Mouse (Mus musculus): ENCODE results near the gene Auts2. TPM values are rescaled to one million over a fixed set of nuclear protein-coding genes. Genes with fewer than 3 reads are reported as not detected.
A peak's percentile ranks its signal among the peaks of the same experiment; 100 is the strongest.

Auts2 gene
- total RNA-seq, 4 experiments from 2014 or later: 86.9 to 97.6 (median 89.2) TPM

DNA sequence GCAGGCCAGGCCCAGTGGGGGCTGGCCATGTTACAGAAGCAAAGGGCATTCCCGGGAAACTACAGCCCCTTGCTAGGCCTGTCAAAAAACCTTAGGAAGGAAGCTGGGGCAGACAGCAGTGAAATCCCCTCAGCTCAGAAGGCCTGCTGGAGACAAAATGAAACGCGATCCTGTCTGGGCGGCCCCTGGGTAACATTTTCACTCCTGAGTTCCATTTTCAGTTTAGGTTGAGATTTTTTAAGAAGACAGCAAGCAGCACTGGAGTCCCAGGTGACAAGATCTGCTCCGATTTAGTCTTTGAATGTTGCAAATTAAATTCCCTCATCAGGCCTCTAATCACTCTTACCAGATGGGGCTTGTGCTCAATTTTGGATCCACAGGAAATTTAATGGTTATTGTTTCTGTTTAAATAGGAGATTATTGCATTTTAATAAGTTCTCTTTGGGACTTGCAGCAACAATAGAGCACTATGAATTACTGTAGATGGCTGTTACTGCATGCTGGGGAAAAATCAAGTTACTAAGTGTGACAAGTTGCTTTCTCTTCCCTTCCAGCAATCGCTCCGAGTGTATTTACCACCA lies 594.5 kb downstream of the Auts2 start:
- DNase-seq (ENCODE audit: low spot score in 2 of 2): no peak

DNA sequence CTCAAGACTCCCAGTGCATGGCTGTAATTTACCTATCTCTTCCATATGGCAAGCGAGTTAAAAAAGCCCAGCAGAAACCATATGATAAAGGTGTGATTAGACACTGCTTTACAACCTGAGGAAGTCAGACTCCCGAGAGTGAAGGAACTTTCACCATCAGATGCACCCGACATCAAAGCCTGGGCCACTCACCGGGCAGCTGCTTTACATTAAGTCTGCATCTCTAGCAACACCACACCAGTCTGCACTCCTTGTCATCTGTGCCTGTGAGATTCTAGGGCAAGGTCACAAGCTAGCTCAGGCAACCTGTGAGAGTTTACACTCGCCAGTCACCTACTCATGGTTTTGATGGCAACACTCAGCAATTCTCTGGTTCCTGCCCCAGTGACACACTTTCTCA lies 596.3 kb downstream of the Auts2 start:
- no peak for DNase-seq (ENCODE audit: low spot score in 2 of 2)

DNA sequence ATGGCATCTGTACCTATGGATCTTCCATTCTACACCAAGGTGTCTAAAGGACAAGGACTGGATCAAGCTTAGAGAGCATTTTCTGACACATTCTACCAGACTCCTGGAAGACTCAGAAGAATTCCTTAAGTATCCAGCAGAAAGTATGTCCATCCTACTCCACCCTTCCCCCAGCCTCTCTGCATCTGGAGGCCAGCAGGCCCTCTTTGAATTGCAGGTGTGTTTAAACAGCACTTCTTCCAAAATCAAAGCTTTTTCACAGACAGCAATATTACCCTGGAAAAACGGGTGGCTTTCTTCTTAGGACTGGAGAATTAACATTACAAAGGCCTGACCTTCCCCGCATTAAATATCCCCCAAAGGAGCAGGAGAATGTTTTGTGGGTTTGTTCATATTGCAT lies 598.4 kb downstream of the Auts2 start:
- DNase-seq (ENCODE audit: low spot score in 2 of 2): no peak

DNA sequence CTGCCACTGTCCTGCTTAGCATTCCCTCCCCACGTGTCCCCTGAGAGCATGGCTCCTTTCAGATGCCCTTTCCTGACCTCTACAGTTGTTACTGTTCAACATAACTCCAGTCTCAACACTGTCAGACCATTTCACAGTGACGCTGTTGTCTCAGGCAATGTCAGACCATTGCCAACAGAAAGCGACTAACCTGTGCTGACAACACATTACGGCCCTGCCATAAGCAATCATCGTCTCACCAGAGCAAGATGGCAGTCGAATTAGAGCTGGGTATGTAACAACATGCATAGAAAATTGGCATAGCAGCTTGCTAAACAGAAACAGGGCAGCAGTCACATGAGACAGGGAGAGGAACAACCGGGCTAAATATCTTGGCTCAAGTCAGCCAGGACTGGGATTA lies 614.4 kb downstream of the Auts2 start:
- no peak for DNase-seq (ENCODE audit: low spot score in 2 of 2)

DNA sequence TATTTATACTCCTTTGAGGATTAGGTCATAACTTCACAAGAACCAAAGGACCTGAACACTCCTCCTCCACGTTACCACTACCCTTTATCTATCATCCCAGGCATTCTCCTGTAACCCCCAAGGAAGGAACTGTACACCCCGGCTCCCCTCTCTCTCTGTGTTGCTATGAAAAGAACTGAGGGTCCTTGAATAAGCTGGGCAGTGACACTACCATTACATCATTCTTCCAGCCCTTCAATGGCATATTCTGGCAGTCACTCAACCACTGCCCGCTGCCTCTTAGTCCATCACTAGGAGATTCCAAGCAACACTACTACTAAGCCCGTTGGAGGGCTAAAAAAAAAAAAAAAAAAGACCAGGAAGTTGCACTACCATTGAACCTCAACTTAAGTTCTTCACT lies 620.4 kb downstream of the Auts2 start:
- no peak for DNase-seq (ENCODE audit: low spot score in 2 of 2)

DNA sequence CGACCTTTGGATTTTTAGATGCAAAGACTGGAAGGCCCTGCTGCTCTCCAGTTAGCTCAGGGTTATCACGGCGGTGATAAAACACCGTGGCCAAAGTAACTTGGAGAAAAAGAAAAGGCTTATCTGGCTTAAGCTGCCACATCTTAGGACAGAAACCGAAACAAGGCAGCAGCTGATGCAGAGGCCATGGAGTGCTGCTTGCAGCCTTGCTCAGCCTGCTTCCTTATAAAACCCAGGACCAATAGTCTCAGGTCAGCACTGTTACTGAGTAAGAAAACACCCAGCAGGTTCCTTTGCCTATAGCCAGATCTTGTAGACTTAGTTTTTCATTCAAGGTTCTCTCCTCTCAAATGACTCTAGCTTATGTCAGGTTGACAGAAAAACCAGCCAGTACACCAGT lies 621.0 kb downstream of the Auts2 start:
- no peak for DNase-seq (ENCODE audit: low spot score in 2 of 2)

DNA sequence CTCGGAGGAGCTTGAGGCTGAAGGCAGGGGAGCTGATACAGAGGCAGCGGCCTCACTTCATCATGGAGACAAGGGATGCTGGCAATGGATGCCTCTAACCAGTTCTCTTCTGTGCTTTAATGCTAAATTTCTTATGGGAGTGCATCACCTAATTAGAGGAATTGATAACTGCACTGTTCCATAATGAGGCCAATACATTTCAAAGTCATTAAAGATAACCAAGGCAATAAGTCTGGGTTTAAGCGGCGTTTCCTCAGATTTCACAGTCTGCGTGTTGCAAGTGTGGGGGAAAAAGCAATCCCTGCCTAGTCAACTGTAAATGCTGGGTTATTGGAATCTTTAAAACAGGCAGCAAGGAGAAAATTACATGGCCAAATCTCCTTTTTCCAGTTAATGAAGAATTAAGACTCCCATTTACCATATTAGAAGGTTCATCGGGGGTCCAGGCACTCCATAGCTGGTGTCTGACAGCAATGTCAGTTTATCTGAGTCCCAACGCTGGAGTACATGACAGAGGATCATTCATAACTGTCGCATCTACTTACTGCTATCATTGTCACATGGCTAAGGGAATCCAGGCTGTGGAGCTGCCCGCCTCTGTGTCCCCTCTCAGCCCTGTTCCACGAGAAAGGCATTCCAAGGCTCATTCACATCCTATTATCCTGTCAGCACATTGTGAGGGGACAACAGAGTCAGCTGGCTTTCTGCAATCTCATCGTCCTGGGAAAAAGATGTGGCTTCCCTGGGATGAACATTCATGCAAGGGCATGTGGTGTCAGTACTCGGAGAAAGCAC lies 623.0 kb downstream of the Auts2 start:
- no peak for DNase-seq (ENCODE audit: low spot score in 2 of 2)

DNA sequence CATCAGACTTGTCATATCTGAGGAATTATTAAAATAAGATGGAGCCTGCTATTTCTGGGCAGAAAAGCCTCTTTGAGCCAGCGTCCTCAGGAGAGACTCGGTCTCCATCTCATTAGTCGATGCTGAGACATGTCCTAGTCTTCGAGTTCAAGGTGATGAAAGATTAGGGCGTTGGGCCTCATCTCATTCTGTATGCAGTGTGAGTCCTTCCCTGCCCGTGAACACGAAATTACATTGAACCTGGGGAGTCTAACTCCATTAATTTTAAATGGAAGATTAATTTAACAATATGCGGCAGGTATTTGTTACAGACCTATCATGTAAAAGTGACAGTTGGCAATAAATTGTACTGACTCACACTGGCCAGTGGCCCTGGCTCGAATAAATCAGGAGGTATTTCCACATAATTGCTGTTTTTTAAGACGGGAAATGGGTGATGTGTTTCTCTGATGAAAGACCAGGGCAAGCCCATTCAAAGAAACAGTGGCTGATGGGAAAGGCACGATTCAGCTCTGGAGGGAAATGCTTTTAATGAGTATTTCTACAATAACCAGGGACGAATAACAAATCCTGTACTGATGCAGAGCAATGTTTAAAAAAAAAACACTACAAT lies 626.2 kb downstream of the Auts2 start:
- DNase-seq (ENCODE audit: low spot score in 2 of 2): no peak

DNA sequence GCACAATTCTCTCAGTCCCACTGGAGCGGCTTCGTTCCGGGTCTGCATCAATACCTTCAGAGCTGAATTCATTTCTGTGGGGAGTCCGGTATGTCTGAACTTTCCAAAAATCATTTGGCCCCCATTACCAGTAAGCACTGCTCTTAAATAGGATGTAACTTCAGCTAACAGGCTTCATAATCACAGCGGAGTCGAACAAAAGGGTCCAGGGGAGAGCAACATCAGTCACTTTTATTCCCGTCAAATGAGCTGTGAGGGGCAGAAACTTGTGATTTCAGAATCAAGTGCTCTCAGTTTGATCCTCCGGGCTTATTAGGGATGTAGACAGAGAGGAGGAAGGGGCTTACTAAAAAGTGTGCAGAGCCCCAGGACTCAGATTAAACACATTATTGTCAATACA lies 629.6 kb downstream of the Auts2 start:
- DNase-seq (ENCODE audit: low spot score in 2 of 2): no peak

DNA sequence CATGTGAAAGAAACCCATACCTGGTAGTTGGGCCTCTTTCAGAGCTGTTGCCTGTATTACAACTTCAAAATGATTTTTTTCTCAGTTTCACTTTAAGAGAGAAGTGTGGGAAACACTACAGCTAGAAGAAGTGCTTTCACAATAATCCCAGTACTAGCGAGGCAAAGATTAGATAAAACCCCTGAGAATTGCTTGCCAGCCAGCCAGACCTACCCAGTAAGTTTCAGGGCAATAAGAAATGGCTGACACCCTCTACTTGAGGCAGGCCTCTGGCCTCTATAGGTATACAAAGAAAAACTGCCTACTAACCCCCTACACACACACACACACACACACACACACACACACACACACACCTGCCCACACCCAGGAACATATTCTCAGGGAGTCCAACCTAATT lies 630.2 kb downstream of the Auts2 start:
- no peak for DNase-seq (ENCODE audit: low spot score in 2 of 2)

DNA sequence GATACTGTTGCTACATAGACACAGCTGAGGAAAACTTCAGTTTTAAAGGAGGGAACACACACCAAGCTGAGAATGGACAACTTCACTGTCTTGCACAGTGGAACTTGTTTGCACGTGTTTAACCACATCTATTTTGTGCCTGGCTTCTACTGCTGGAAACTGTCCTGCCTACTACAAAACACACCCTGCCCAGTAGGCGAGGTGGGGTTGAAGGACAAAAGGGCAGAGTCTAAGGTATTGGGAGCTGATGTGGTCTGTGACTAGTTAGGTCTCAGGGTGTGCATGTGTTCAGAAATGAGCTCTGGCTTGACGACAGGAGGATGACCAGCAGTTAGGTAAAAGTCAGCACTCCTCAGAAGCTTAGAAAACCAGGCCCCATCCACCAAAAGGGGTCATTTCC lies 636.8 kb downstream of the Auts2 start:
- DNase-seq (ENCODE audit: low spot score in 2 of 2): no peak

DNA sequence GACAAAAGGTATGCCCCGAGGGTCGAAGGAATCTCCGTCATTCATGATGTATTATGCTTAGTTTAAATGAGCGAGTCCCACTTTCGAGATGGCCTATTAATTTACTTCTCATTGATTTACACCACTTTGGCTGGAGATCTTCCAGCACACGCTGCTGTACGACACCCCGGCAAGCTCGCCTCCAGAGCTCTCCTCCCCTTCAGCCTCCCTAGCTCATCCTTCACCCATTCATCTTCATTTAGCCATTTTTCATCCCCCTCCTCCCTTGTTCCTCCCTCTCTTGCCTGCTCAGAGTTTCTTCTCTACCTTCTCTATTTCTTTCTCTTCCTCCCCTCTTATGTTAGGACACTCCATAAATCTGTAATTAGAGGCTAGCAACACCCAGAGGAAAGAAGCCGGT lies 638.7 kb downstream of the Auts2 start:
- no peak for DNase-seq (ENCODE audit: low spot score in 2 of 2)

DNA sequence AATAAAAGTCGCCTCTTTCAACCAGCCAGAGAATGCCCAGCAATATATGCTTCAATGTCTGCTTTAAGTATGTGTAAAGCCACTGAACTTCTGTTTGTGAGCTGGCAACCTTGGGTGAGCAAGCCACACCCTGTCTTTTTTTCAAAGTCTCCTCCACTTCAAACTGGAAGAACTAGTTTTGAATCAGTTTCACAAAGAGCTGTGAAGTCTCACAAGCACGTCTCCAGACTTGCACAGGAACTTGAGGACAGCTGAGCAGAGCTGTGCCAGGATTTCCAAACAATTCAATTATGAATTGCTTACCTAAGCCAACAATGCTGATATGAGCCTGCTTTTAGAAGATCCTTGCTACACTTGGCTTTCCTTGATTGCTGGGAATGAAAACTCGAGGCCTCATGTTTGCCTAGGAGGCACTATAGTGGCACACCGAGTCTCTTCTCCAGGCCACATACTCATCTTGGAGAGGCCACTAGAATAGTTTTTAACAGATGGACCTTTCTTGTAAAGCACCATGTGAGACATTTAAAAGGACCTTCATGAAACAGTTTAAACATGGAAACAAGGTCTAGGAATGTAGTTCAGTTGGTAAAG lies 645.0 kb downstream of the Auts2 start:
- DNase-seq (ENCODE audit: low spot score in 2 of 2): no peak

DNA sequence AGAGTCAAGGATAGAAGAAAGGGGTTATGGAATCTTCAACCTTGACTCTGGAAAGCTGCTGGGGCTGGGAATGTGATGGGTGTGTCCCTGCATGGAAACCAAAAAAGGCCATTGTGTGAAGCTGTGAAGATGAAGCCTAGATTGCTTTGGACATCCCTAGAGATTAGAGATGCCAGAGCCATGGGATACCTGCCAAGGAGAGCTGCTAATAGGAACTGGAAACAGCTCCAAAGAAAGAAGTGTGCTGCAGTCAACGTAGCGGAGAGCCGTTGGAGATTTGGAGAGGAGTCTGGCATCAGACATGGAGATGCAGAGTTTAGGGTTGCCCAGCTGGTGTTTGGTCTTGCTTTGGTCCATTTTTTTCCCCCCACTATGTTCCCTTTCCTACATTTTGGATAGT lies 656.5 kb downstream of the Auts2 start:
- DNase-seq (ENCODE audit: low spot score in 2 of 2): no peak

DNA sequence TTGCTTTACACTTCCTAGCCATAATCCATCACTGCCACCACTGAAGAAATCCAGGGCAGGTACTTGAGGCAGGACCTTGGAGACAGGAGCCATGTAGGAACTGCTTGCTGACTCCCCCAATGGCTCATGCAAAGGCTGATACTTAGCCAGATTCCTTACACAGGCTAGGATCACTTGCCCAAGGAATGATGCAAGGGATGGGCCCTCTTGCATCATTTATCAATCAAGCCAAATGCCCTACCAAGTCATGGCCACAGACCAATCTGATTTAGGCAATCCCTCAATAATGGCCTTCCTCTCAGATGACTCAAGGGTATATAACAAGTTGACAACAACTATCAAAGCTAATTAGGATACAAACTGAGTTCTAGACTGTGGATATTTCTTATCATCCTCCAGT lies 666.6 kb downstream of the Auts2 start:
- no peak for DNase-seq (ENCODE audit: low spot score in 2 of 2)

DNA sequence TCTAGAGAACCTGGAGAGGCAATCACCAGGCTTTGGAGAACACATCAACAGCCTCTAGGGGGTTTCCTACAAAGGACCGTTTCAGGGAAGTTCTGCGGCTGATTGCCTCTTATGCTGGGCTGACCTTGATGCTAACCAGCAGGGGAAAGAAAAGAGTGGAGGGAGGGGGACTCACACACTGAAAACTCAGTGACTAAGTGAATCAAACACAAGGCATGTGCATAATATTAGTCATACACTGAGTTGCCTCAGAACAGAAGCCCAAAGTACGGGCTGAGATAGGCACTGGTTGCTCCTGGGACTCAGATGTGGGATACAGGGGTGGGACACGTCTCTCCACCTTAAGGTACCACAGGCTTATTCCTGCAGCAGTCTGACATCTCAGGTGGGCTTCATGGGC lies 667.2 kb downstream of the Auts2 start:
- no peak for DNase-seq (ENCODE audit: low spot score in 2 of 2)

DNA sequence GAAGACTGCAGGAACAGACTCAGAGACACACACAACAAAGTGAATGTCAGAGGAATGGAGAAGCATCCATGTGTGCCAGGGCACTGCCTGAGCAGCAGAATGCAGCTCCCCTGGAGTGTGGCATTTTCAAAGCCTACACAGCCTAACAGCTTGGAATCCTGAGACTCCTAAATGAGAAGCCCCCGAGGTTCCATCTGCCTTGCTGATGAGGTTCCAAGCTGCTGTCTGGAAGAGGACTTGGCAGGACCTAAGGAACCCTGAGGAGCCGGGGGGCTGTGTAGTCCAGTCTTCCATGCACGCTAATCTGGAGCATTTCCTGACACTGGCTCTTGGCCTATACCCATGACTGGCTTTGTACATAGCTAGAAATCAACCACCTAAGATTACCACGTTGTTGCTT lies 670.0 kb downstream of the Auts2 start:
- peak in 1 of 2 experiments; percentile 41 for DNase-seq (ENCODE audit: low spot score in 2 of 2)

DNA sequence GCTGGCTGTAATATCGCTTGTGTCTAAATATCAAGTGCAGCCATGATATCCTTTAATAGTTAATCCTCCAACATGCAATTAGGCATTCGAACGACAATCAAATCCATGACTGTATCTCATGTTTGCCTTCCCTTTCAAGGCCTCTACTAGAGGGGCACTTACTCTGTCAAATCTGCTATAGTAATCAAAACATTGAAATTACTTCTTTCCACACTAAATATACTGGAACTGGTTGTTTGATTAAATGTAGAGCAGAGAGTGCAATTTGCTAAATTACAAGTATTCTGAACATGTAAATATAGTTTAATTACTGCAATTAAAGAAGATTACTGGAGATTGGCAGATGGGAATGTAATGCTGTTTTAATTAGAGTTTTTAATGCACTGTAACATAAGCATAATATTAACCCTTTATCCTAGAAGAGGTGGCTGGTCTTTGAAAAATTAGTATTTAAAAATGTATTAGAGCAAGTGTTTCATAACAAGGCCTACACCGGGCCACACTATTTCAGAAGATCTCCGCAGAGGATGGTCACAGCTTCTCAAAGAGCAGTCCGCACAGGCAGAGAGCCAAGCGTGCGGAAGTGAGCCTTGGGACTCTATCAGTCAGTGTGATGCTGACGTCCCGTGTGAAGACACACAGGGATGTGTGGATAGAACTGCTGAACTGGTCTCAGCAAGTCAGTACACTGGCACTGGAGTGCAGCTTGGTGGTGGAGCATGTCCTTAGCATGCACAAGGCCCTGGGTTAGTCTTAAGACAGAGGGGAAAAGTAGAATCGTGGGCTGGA lies 673.2 kb downstream of the Auts2 start:
- no peak for DNase-seq (ENCODE audit: low spot score in 2 of 2)

DNA sequence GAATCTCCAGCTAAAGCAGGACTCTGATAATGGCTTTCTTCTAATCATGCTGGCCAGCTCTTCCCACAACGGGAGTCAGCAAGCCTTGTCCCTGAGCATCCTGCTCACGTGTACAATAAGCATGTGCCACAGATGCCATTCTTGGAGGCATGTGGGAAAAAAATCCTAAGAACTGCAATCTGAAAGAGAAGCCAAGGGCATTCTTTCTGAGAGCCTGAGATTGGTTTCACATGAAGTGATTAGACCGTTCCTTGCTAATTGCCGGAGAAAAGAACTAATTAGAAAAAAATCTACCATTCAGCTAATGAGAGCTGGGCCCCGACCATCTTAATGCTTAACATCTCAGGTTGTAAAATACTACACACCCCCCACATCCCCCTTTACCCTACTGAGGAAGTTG lies 677.9 kb downstream of the Auts2 start:
- no peak for DNase-seq (ENCODE audit: low spot score in 2 of 2)

DNA sequence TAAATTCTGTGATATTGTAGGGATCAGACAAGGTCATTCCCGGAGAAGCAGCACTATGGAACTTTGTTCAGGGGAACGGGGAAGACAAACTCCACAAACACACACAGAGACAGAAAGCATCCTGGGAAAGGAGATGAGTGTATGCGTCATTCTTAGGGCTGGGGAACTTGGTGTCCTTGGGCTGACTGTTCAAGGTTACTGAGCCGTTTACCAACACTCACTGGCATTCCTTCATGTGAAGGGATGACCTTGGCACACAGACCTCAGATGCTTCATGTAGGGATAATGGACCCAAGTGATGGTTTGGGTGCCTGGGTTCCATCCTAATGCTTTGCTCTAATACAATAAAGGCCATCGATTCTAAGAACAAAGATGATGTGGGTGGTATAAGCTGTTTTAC lies 685.2 kb downstream of the Auts2 start:
- no peak for DNase-seq (ENCODE audit: low spot score in 2 of 2)

DNA sequence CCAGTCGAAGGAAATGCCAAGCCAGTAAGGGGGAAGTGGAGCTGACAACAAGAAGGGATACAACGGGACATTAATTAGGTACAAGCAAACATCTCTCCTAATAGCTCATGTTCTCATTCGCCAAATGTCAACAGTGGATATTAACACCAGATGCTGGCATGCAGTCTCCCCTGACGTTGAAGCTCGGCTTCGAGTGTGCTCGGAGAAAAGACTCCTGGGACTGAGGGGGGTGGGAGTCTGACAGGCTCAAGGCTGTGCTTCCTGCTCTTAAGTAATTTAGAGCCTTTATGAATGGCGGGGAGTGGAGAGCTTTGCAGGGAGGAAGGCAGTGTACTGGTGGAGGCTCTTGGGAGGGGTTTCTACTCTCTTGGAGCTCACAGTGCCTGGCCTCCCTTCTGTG lies 687.8 kb downstream of the Auts2 start:
- no peak for DNase-seq (ENCODE audit: low spot score in 2 of 2)

All from left cerebral cortex, adult 8-10 months (tissue).